21 mouse cellular contexts compared by ENCODE assay signal in genomic region chr9:44031079-44031478, GRCm38 (mm10). TPM values are rescaled to one million over a fixed set of nuclear protein-coding genes. Genes with fewer than 3 reads are reported as not detected.
DNase-seq lines count a peak whose midpoint lies in the region; ATAC-seq and TF ChIP-seq lines count a peak whose summit lies in the region.
"Had no signal": no experiment of that assay in that cellular context is flagged by ENCODE, and none has a peak within 500 bp of the region (broad histone marks: within the 10 kb centered on the region; RNA-seq: fewer than 3 reads in every experiment).

No protein-coding gene starts in this region.

- peak; percentile 78 for ATAC-seq in CD4-positive, CD25-positive, alpha-beta regulatory T cell, adult 4 months
- peak; percentile 80 for ATAC-seq in activated CD4-positive, CD25-positive, alpha-beta regulatory T cell, adult 4 months
- ATAC-seq in megakaryocyte progenitor cell, adult 5-6 weeks (replicated peaks; ENCODE audit: poor library complexity) = peak; percentile 76
- no peak for ATAC-seq in liver, embryonic 11.5 days (replicated peaks; ENCODE audit: low FRiP score)
- ATAC-seq in midbrain, embryonic 14.5 days (ENCODE audit: low FRiP score, low TSS enrichment) = no peak
- ATAC-seq: forebrain, embryonic 13.5 days; midbrain, embryonic 13.5 days had no signal

- H3K9ac ChIP-seq in liver, embryonic 11.5 days (ENCODE audit: low read depth, low read length) = no peak overlapping the region
- no peak overlapping the region for H3K9ac ChIP-seq in midbrain, embryonic 14.5 days (replicated peaks; ENCODE audit: low read length)
- H3K9ac ChIP-seq: forebrain, embryonic 13.5 days; heart, embryonic 15.5 days; liver, embryonic 13.5 days; lung, embryonic 14.5 days; midbrain, embryonic 13.5 days had no signal

- TF ChIP-seq POLR2A in kidney, adult 2 months (IDR thresholded peaks at IDR 0.05; ENCODE audit: low read depth, low read length) = no peak

- no peaks in the 10 kb centered on the region for H3K9me3 ChIP-seq in liver, embryonic 11.5 days (ENCODE audit: control insufficient read depth, low read length)
- no peaks in the 10 kb centered on the region for H3K9me3 ChIP-seq in midbrain, embryonic 14.5 days (ENCODE audit: control insufficient read depth, low read length)
- H3K9me3 ChIP-seq: forebrain, embryonic 13.5 days; G1E; heart, embryonic 15.5 days; liver, embryonic 13.5 days; midbrain, embryonic 13.5 days had no signal

- DNase-seq in thymus, postnatal 14 days = peak; percentile 69
- DNase-seq in kidney, adult 2 months = no peak
- no peak for DNase-seq in liver, embryonic 11.5 days (ENCODE audit: low spot score)
- DNase-seq in midbrain, embryonic 14.5 days = no peak
- DNase-seq: adrenal gland, postnatal 36 days; cerebellum, adult 2 months; gastrocnemius, postnatal 25 days; kidney, adult 8-10 months; kidney, postnatal 25 days; liver, embryonic 13.5 days; lung, embryonic 14.5 days; lung, postnatal 4 days had no signal

- H3K4me3 ChIP-seq in kidney, adult 2 months (ENCODE audit: insufficient read depth, low read depth, low read length) = no peak overlapping the region
- H3K4me3 ChIP-seq in liver, embryonic 11.5 days (ENCODE audit: low read depth, low read length) = no peak overlapping the region
- no peak overlapping the region for H3K4me3 ChIP-seq in midbrain, embryonic 14.5 days (replicated peaks; ENCODE audit: low read depth, low read length)
- H3K4me3 ChIP-seq: forebrain, embryonic 13.5 days; heart, embryonic 15.5 days; liver, embryonic 13.5 days; midbrain, embryonic 13.5 days; myocyte had no signal

- TF ChIP-seq CTCF in kidney, adult 2 months (conservative IDR thresholded peaks at IDR 0.05; ENCODE audit: insufficient read depth, insufficient read length, low read depth, low read length) = no peak

- H3K36me3 ChIP-seq in kidney, adult 2 months (ENCODE audit: control insufficient read depth, insufficient read depth, low read length) = no peaks in the 10 kb centered on the region
- no peaks in the 10 kb centered on the region for H3K36me3 ChIP-seq in liver, embryonic 11.5 days (ENCODE audit: control insufficient read depth, insufficient read depth, low read length)
- no peaks in the 10 kb centered on the region for H3K36me3 ChIP-seq in midbrain, embryonic 14.5 days (ENCODE audit: control insufficient read depth, insufficient read depth, low read length)
- H3K36me3 ChIP-seq: G1E; heart, embryonic 15.5 days; liver, embryonic 13.5 days; midbrain, embryonic 13.5 days had no signal

- no peak overlapping the region for H3K4me2 ChIP-seq in liver, embryonic 11.5 days
- H3K4me2 ChIP-seq in midbrain, embryonic 14.5 days (ENCODE audit: low read length) = no peak overlapping the region
- H3K4me2 ChIP-seq: forebrain, embryonic 13.5 days; heart, embryonic 15.5 days; liver, embryonic 13.5 days; lung, embryonic 14.5 days; midbrain, embryonic 13.5 days had no signal

- H3K27me3 ChIP-seq in kidney, adult 2 months (replicated peaks; ENCODE audit: control insufficient read depth, insufficient read depth, low read length) = no peaks in the 10 kb centered on the region
- H3K27me3 ChIP-seq in liver, embryonic 11.5 days (replicated peaks; ENCODE audit: control insufficient read depth, insufficient read depth, low read length) = peaks cover 2% of the 10 kb centered on the region; the same call in 1 of the 2 replicates
- H3K27me3 ChIP-seq in midbrain, embryonic 14.5 days (ENCODE audit: control insufficient read depth, insufficient read depth, low read length) = no peaks in the 10 kb centered on the region
- H3K27me3 ChIP-seq: heart, embryonic 15.5 days; liver, embryonic 13.5 days; midbrain, embryonic 13.5 days had no signal

- WGBS in kidney, adult 2 months = 92% methylated on average over 5 of the region's 5 CpGs
- 66% methylated on average over 5 of the region's 5 CpGs for WGBS in liver, embryonic 11.5 days
- 84% methylated on average over 5 of the region's 5 CpGs for WGBS in midbrain, embryonic 14.5 days

- no peak overlapping the region for H3K27ac ChIP-seq in kidney, adult 2 months (ENCODE audit: insufficient read depth, low read depth, low read length)
- H3K27ac ChIP-seq in liver, embryonic 11.5 days (ENCODE audit: low read depth, low read length) = no peak overlapping the region
- H3K27ac ChIP-seq in midbrain, embryonic 14.5 days (replicated peaks; ENCODE audit: low read depth, low read length) = no peak overlapping the region
- H3K27ac ChIP-seq: forebrain, embryonic 13.5 days; liver, embryonic 13.5 days; midbrain, embryonic 13.5 days had no signal

- H3K4me1 ChIP-seq in kidney, adult 2 months (ENCODE audit: control insufficient read depth, insufficient read depth, low read length) = no peaks in the 10 kb centered on the region
- no peaks in the 10 kb centered on the region for H3K4me1 ChIP-seq in liver, embryonic 11.5 days (replicated peaks; ENCODE audit: control insufficient read depth, insufficient read depth, low read length)
- H3K4me1 ChIP-seq in midbrain, embryonic 14.5 days (ENCODE audit: control insufficient read depth, insufficient read depth, low read length) = no peaks in the 10 kb centered on the region
- H3K4me1 ChIP-seq: heart, embryonic 15.5 days; liver, embryonic 13.5 days; midbrain, embryonic 13.5 days had no signal

RNA-seq across cellular contexts. Expression of gene Thy1, which starts 12.1 kb away (rescaled TPM):
- 100 to 1,000 TPM; 107 to 154 TPM for polyA plus RNA-seq in CD4-positive, CD25-positive, alpha-beta regulatory T cell, adult 4 months (2017; shearing (Covaris generic))
- polyA plus RNA-seq in activated CD4-positive, CD25-positive, alpha-beta regulatory T cell, adult 4 months (2017; shearing (Covaris generic)) = 100 to 1,000 TPM; 218 to 257 TPM
- 0.32 and 1.1 TPM in 2 replicates for total RNA-seq in megakaryocyte progenitor cell, adult 5-6 weeks (2015)
- 0.21 and 1.2 TPM in 2 replicates for total RNA-seq in megakaryocyte progenitor cell, adult 5-6 weeks (2017)
- polyA plus RNA-seq in kidney, adult 2 months (2012; rRNA removed) = 9.2 and 20.6 TPM in 2 replicates
- polyA plus RNA-seq in liver, embryonic 11.5 days (2014; fragmentation: Nextera tagmentation; extraction: Ambion mirVana) = 0.18 TPM in 1 of 2 replicates, not detected in the other
- 1.6 and 1.8 TPM in 2 replicates for polyA plus RNA-seq in midbrain, embryonic 14.5 days (2014; fragmentation: Nextera tagmentation; extraction: Ambion mirVana)
- total RNA-seq: G1E had no signal
- polyA plus RNA-seq: C2C12, G1E, myocyte had no signal

RNA-seq across cellular contexts. Expression of gene Usp2, which starts 35.7 kb away (rescaled TPM):
- polyA plus RNA-seq in CD4-positive, CD25-positive, alpha-beta regulatory T cell, adult 4 months (2017; shearing (Covaris generic)) = 1 to 10 TPM; 3.7 to 5.2 TPM
- polyA plus RNA-seq in activated CD4-positive, CD25-positive, alpha-beta regulatory T cell, adult 4 months (2017; shearing (Covaris generic)) = 1 to 10 TPM; 1.6 to 1.7 TPM
- total RNA-seq in megakaryocyte progenitor cell, adult 5-6 weeks (2015) = 5.5 and 16.4 TPM in 2 replicates
- total RNA-seq in megakaryocyte progenitor cell, adult 5-6 weeks (2017) = 2.5 and 5.3 TPM in 2 replicates
- polyA plus RNA-seq in kidney, adult 2 months (2012; rRNA removed) = 55.5 and 66.8 TPM in 2 replicates
- polyA plus RNA-seq in liver, embryonic 11.5 days (2014; fragmentation: Nextera tagmentation; extraction: Ambion mirVana) = 4.4 and 7.7 TPM in 2 replicates
- 6.6 and 9.4 TPM in 2 replicates for polyA plus RNA-seq in midbrain, embryonic 14.5 days (2014; fragmentation: Nextera tagmentation; extraction: Ambion mirVana)

Comparison
In these comparisons a context has a peak if more than half of its experiments do, and no peak if none do; other contexts are left out.
1. ATAC-seq: peak in CD4-positive, CD25-positive, alpha-beta regulatory T cell, adult 4 months (single experiment), activated CD4-positive, CD25-positive, alpha-beta regulatory T cell, adult 4 months (single experiment) and megakaryocyte progenitor cell, adult 5-6 weeks (single experiment); none in liver, embryonic 11.5 days (single experiment) and midbrain, embryonic 14.5 days (single experiment).